Mouse (Mus musculus) forebrain, embryonic 12.5 days (tissue): ENCODE results near the gene Cdc20b. TPM values are rescaled to one million over a fixed set of nuclear protein-coding genes. Genes with fewer than 3 reads are reported as not detected.

Experiments
- ATAC-seq: fragments of 200-750 bp; cut with Nextera tagmentation; 2 replicates; pipeline ENCODE4 v1.8.0; 2017; ENCODE audit warnings: moderate TSS enrichment; ENCODE audit not compliant: low FRiP score
- H3K27ac ChIP-seq: fragments of 300-500 bp; sonication (generic); 2 replicates; pipeline ENCODE4 v1.5.1; 2016; ENCODE audit warnings: mild to moderate bottlenecking
- H3K27me3 ChIP-seq: fragments of 300-500 bp; sonication (generic); 2 replicates; pipeline ENCODE4 v1.6.1; 2016; ENCODE audit warnings: mild to moderate bottlenecking
- H3K36me3 ChIP-seq: fragments of 300-500 bp; sonication (generic); replicated peaks from 2 replicates; pipeline ENCODE4 v1.6.1; 2016; ENCODE audit warnings: mild to moderate bottlenecking
- H3K4me1 ChIP-seq: fragments of 300-500 bp; sonication (generic); 2 replicates; pipeline ENCODE4 v1.6.1; 2016
- H3K4me2 ChIP-seq: fragments of 300-500 bp; sonication (generic); 2 replicates; pipeline ENCODE4 v1.6.1; 2016; ENCODE audit warnings: mild to moderate bottlenecking, moderate library complexity
- H3K4me3 ChIP-seq: fragments of 300-500 bp; sonication (generic); replicated peaks from 2 replicates; pipeline ENCODE4 v1.5.1; 2016; ENCODE audit warnings: mild to moderate bottlenecking
- H3K9ac ChIP-seq: fragments of 300-500 bp; sonication (generic); 2 replicates; pipeline ENCODE4 v1.6.1; 2016; ENCODE audit warnings: mild to moderate bottlenecking
- H3K9me3 ChIP-seq: fragments of 300-500 bp; sonication (generic); 2 replicates; pipeline ENCODE4 v1.6.1; 2016
- WGBS: fragments of 180-500 bp; shearing (Covaris S2); methylation state at CpG from one replicate; pipeline ENCODE4 v1.1.7; 2016; 5-methylcytosine and 5-hydroxymethylcytosine counted together
- polyA plus RNA-seq: library from polyadenylated mRNA; unstranded; fragments of >200 nt; fragmentation: Nextera tagmentation; extraction: Ambion mirVana; gene quantifications from 2 replicates; pipeline ENCODE4 v1.2.1, GENCODE M21; 2016

Gene Cdc20b
- polyA plus RNA-seq, 1 experiment from 2014 or later, result 1.3 TPM

DNA sequence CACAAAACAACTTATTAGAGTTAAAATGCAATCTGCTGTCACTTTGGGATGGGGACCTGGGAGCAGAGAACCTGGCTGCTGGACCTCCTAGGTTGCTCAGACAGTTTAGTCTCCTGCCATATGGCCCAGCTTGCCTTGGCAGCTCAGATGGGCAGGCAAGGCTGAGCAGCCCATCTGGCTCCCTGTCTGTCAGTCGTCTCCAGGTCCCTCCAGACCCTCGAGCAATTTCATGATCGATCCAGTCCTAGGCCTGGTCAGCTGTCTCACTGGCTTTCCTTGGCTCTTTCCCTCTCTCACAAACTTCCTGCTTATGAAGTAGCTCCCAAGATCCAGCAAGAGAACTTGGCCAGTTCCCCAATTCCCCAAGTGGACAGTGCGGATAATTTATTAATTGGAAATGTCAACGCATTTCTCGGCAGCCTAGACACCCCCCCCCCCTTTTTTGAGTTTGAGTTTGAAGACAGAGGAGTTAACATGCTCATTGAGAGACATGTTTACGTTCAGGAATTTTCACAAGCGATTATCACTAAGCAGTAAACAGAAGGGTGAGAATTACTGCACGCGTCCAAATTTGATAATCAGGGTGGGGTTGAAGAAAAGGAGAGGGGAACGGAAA is 532 bp upstream of the Cdc20b start:
- Histone ChIP-seq H3K4me1 (peaks cover 25% of the 10 kb centered on the region), H3K27ac (no peak overlapping the region), H3K4me3 (peak overlapping the region; percentile 52), H3K4me2 (peak overlapping the region; percentile 97), H3K9me3 (no peaks in the 10 kb centered on the region), H3K27me3 (peaks cover 56% of the 10 kb centered on the region), H3K9ac (peak overlapping the region; percentile 55), H3K36me3 (no peaks in the 10 kb centered on the region)
- 2% methylated on average over 11 of the region's 11 CpGs for WGBS
- ATAC-seq, result no peak

DNA sequence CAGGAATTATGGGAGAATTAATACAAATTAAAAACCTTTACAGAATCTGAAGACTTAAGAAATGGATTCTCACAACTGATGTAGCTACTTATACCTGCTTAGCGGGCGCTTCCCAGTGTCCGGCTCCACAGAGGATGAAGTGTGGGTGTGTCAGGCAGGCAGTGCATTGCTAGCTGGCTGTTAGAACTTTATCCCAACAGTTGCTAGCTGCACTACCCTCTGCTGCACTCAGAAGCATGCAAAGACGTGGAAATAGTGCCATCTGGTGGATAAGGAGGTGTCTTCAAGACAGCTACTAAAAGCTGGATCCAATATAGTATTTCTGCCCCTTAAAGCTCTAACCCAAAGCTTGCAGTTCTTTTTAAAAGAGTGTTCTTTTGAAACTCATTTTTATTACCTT is 941 bp downstream of the Cdc20b start:
- Histone ChIP-seq H3K9ac (no peak overlapping the region), H3K4me3 (peak overlapping the region; percentile 52), H3K27ac (no peak overlapping the region), H3K36me3 (no peaks in the 10 kb centered on the region), H3K4me1 (peaks cover 25% of the 10 kb centered on the region), H3K27me3 (peaks cover 47% of the 10 kb centered on the region), H3K4me2 (peak overlapping the region; percentile 97), H3K9me3 (no peaks in the 10 kb centered on the region)
- WGBS, result under 1% methylated on average over 4 of the region's 4 CpGs
- ATAC-seq, result peak; percentile 81

DNA sequence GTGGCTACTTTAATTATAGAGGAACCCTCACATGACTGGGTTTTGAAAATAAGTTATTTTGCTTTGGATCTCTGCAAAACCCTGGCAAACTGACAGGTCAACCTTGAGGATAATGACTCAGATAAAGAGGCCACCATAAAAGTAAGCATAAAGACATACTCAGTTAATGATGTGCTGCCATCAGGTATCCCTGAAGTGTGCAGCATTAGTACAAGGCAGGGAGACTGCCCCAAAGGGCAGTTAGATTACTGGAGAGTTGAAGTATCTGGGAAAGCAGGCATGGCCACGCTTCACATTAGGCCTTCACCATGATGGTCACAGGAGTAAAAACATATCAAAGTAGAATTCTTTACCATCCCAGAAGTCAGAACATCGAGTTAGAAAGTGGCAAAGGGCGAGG is 10.0 kb downstream of the Cdc20b start:
- no peaks in the 10 kb centered on the region for H3K27me3 ChIP-seq
- H3K9me3 ChIP-seq, result no peaks in the 10 kb centered on the region
- H3K4me3 ChIP-seq, result peak overlapping the region; percentile 51
- H3K36me3 ChIP-seq, result peaks cover 5% of the 10 kb centered on the region; the same call in 1 of the 2 replicates
- ATAC-seq, result no peak
- no peak overlapping the region for H3K9ac ChIP-seq
- peaks cover 12% of the 10 kb centered on the region for H3K4me1 ChIP-seq
- peak overlapping the region; percentile 53 for H3K4me2 ChIP-seq
- no peak overlapping the region for H3K27ac ChIP-seq
- 75% methylated on average over 3 of the region's 3 CpGs for WGBS

DNA sequence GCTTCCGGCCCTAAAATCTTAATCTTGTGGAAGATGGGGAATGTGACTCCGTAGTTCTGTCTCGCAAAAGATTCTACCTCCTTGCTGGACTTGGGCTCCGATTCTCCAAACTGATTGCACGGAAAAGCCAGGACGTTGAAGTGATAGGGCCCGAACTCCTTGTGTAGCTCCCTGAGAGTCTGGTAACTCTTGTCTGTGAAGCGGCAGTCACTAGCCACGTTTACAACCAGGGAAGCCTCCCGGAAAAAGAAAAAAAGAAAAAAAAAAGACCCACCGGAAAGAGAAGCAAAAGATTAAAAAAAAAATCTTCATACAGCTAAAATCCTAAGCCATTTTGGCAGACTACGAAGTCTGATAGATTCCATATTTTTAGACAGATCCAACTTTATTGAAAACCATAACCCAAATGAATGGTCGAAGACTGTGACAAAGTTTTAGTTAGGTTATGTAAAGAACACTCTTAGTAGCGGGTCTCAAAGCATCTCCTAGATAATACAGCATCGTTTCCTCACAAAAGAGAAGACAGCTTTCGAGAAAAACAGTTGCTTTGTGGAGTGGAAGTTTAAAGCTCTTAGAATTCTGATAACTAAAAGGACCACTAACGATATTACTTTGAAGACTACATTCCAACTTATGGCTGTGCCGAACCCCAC is 10.7 kb downstream of the Cdc20b start:
- Histone ChIP-seq H3K4me1 (peaks cover 12% of the 10 kb centered on the region), H3K27ac (no peak overlapping the region), H3K9me3 (no peaks in the 10 kb centered on the region), H3K9ac (peak overlapping the region; percentile 58), H3K4me2 (peak overlapping the region; percentile 53), H3K4me3 (peak overlapping the region; percentile 51), H3K27me3 (no peaks in the 10 kb centered on the region), H3K36me3 (peaks cover 5% of the 10 kb centered on the region; the same call in 1 of the 2 replicates)
- ATAC-seq, result no peak
- whole genome bisulfite sequencing, result 22% methylated on average over 18 of the region's 18 CpGs

DNA sequence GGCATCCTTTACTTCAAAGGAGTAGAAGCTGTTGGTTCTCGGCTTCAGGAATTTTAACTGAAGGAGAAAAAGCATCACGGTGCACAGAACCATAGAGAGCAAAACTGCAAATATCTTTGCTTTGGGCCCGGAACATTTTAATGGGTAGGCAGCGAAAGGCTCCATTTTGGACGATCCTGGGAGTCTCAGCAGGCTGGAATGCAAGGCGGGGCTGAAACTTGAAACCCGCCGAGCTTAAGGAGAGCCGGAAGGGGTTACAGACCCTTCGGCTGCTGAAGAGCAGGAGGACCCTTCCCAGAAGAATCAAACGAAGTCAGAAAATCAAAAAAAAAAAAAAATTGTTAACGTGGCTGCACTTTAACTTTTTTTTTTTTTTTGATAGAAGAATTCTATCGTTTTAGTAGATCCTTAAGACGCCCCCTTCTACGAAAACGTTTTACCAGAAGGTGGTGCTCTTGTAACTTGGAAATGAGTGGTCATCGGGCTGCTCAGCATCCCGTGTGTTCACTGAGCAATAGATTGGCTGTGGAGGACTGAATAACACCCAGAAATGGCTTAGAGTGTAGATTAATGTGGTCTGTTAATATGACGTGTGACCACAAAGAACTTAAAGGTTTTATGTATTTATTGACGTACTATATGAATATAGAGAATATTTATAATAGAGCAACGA is 11.4 kb downstream of the Cdc20b start, which contains the start of gene Gpx8:
Gpx8 (minus strand) TSS at position 200 of the 673 bp plus-strand sequence.
- peak within 1 kb of the TSS; percentile 51 for H3K4me3 ChIP-seq
- H3K27ac ChIP-seq, result no peak within 1 kb of the TSS
- peak within 1 kb of the TSS; percentile 58 for H3K9ac ChIP-seq
- peak; percentile 90 for ATAC-seq
- WGBS, result 5% methylated on average over 21 of the region's 21 CpGs
- no peaks in the 10 kb centered on the region for H3K27me3 ChIP-seq
- H3K36me3 ChIP-seq, result peaks cover 5% of the 10 kb centered on the region; the same call in 1 of the 2 replicates
- H3K4me2 ChIP-seq, result peak within 1 kb of the TSS; percentile 53
- H3K9me3 ChIP-seq, result no peaks in the 10 kb centered on the region
- H3K4me1 ChIP-seq, result peaks cover 12% of the 10 kb centered on the region

DNA sequence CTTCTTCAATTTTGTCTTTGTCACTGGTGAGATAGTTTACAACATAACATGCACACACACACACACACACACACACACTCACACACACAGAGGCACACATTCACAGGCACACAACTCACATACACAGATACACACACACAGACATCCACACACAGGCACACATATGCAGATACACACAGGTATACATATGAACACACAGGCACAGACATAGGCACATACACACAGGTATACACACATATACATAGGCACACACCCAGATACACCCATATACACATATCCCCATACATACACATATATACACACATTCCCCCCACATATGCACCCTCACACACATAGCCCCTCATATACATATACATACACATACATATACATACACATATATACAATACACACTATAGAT is 12.1 kb downstream of the Cdc20b start:
- peak; percentile 48 for ATAC-seq
- Histone ChIP-seq H3K4me3 (no peak overlapping the region), H3K4me2 (no peak overlapping the region)

DNA sequence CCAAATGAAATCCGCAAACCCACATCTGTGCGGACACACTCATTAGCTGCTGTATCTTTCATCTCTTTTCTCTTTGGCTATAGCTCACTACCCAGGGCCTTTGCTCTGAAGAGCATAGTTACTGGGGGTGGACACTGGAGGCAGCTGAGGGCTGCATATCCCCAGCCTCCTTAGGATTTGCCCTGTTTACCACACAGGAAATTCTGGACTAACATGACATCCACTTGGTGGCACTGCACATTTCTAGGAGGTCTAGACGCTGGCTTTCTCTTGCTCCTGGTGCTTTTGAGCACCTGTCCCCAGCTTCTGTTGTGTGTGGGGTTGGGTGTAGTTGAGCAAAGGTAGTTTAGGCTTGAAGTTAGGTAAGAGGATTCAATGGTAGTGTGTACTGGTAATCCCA is 12.7 kb downstream of the Cdc20b start:
- Histone ChIP-seq H3K4me3 (no peak overlapping the region), H3K9me3 (no peaks in the 10 kb centered on the region), H3K36me3 (no peaks in the 10 kb centered on the region; the same call in 1 of the 2 replicates), H3K27me3 (no peaks in the 10 kb centered on the region), H3K9ac (no peak overlapping the region), H3K27ac (no peak overlapping the region), H3K4me1 (peaks cover 12% of the 10 kb centered on the region), H3K4me2 (no peak overlapping the region)
- 77% methylated on average over 3 of the region's 3 CpGs for WGBS
- no peak for ATAC-seq

More for the DNA sequence above, 12.1 kb downstream of the Cdc20b start:
- Histone ChIP-seq H3K27me3 (no peaks in the 10 kb centered on the region), H3K36me3 (peaks cover 2% of the 10 kb centered on the region; the same call in 1 of the 2 replicates), H3K9me3 (no peaks in the 10 kb centered on the region), H3K9ac (no peak overlapping the region), H3K27ac (no peak overlapping the region), H3K4me1 (peaks cover 12% of the 10 kb centered on the region)

DNA sequence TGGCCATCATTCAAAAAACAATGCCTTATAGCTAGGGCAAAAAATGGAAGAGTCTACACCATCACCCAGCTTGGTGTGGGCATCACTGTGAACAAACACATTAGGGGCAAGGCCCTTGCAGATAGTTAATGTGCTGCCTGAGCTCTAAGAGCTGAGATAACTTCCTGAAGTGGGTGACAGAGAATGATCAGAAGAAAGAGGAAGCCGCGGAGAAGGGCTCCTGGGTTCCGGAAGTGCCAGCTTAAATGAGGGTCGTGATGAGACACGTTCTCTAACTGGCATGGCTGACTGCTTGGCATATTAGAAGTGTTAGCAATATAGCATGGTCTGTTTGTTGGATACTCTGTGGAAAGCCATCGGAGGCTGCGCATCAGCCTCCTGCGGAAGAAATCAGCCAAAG is 19.3 kb downstream of the Cdc20b start:
- WGBS, result 94% methylated on average over 8 of the region's 8 CpGs
- no peak overlapping the region for H3K9ac ChIP-seq
- H3K4me2 ChIP-seq, result no peak overlapping the region
- ATAC-seq, result no peak
- no peaks in the 10 kb centered on the region for H3K27me3 ChIP-seq
- no peaks in the 10 kb centered on the region for H3K4me1 ChIP-seq
- H3K9me3 ChIP-seq, result no peaks in the 10 kb centered on the region
- no peaks in the 10 kb centered on the region for H3K36me3 ChIP-seq
- H3K4me3 ChIP-seq, result no peak overlapping the region
- no peak overlapping the region for H3K27ac ChIP-seq

DNA sequence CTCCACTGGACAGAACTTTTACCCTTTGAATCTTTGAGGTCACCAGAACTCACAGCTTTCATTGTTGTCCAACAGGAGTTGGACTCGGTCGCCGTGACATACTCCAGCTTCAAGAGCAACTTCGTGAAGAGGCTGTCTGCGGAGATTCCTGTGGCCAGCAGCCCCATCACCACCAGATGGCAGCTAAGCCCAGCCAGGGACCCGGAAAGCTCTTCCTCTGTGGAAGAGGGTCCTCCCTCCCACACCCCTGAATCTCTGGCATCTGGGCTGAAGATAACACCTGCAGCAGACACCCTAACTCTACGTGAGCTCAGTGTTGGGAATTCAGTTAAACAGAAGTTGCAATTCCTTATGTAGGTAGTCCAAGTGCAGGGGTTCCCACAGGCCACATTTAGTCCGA is 20.9 kb downstream of the Cdc20b start:
- Histone ChIP-seq H3K27me3 (no peaks in the 10 kb centered on the region), H3K9ac (no peak overlapping the region), H3K4me2 (no peak overlapping the region), H3K9me3 (no peaks in the 10 kb centered on the region), H3K27ac (no peak overlapping the region), H3K4me3 (no peak overlapping the region), H3K4me1 (no peaks in the 10 kb centered on the region), H3K36me3 (no peaks in the 10 kb centered on the region)
- 42% methylated on average over 8 of the region's 8 CpGs for WGBS
- no peak for ATAC-seq

DNA sequence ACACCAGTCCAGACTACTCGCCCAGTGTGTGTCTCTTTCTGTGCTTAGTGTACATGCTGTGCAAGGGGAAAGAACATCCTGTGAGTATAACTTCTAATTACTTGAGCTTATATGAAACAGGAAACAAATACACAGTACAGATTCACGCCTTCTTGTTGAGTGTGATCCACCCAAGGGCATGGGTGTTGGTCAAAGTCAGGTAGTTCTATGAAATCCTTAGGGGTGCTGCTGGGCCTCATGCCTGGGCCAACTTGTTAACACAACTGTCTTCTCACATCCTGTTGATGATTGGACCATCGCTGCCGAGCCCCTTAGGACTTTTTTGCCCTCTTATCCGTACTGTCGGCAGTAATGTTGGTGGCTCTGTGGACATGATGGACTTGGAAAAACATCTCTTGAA is 26.8 kb downstream of the Cdc20b start:
- Histone ChIP-seq H3K36me3 (no peaks in the 10 kb centered on the region), H3K9ac (no peak overlapping the region), H3K27ac (no peak overlapping the region), H3K4me1 (no peaks in the 10 kb centered on the region), H3K9me3 (no peaks in the 10 kb centered on the region), H3K4me2 (no peak overlapping the region), H3K27me3 (no peaks in the 10 kb centered on the region), H3K4me3 (no peak overlapping the region)
- 87% methylated on average over 6 of the region's 6 CpGs for WGBS
- ATAC-seq, result no peak

DNA sequence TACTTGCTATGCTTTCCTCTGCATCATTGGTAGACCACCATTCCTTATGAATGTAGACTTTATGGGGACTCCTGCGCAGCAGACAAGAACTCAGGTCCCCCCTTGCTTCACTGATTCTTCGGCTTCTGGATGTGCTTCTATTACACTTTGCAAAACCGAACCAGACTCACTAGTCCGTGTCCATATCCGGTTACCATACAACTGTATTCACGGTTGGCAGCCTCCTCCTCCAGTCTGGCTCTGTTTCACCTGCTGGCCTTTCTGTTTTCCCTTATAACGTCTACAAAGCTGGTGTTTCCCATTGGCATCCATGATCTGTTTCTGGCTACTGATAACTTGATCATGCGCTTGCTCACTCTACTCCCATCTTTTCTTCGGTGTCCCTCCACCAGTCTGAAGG is 29.6 kb downstream of the Cdc20b start:
- WGBS, result 93% methylated on average over 9 of the region's 9 CpGs
- Histone ChIP-seq H3K4me3 (no peak overlapping the region), H3K27me3 (no peaks in the 10 kb centered on the region), H3K9me3 (no peaks in the 10 kb centered on the region), H3K4me1 (no peaks in the 10 kb centered on the region), H3K4me2 (no peak overlapping the region), H3K27ac (no peak overlapping the region), H3K36me3 (no peaks in the 10 kb centered on the region), H3K9ac (no peak overlapping the region)
- no peak for ATAC-seq

DNA sequence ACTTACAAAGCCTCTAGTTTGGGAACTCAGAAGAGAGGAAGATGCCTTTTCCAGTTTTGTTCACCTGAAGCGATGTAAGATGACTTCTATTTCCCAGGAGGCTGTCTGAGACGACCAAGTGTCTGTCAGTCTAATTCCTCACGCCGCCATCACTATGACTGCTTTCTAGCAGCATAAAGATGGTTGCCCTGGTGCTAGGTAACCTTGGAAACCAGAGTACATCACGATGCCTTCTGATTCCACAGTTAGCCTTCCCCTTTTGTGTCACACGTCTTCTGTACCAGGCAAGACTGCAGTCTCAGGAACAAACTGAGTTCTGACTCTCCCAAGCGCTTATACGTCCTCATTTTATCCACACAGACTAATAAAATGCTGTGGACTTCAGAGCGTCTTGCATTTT is 44.1 kb downstream of the Cdc20b start:
- Histone ChIP-seq H3K4me1 (peaks cover 8% of the 10 kb centered on the region; the same call in 1 of the 2 replicates), H3K36me3 (no peaks in the 10 kb centered on the region), H3K4me2 (no peak overlapping the region), H3K4me3 (no peak overlapping the region), H3K27ac (no peak overlapping the region), H3K9ac (no peak overlapping the region), H3K27me3 (no peaks in the 10 kb centered on the region), H3K9me3 (no peaks in the 10 kb centered on the region)
- no peak for ATAC-seq
- whole genome bisulfite sequencing, result 75% methylated on average over 9 of the region's 9 CpGs
